Mouse (Mus musculus) kidney, embryonic 14.5 days (tissue): ENCODE data around the gene Sema7a. TPM values are rescaled to one million over a fixed set of nuclear protein-coding genes. Genes with fewer than 3 reads are reported as not detected.

Source experiments
- ATAC-seq: fragments of 200-750 bp; cut with Nextera tagmentation; 2 replicates; pipeline ENCODE4 v1.8.0; 2017; ENCODE audit warnings: moderate number of reproducible peaks, mild to moderate bottlenecking, moderate TSS enrichment, moderate library complexity; ENCODE audit not compliant: low FRiP score, low TSS enrichment
- H3K27ac ChIP-seq: fragments of 300-500 bp; sonication (generic); 2 replicates; pipeline ENCODE4 v1.5.1; 2014; ENCODE audit warnings: low read depth, mild to moderate bottlenecking, low read length, moderate library complexity, mixed read lengths
- H3K27me3 ChIP-seq: fragments of 300-500 bp; sonication (generic); 2 replicates; pipeline ENCODE4 v1.6.1; 2014; ENCODE audit warnings: mild to moderate bottlenecking, low read length; ENCODE audit not compliant: control insufficient read depth, insufficient read depth
- H3K36me3 ChIP-seq: fragments of 300-500 bp; sonication (generic); 2 replicates; pipeline ENCODE4 v1.6.1; 2014; ENCODE audit warnings: low read length, mixed read lengths; ENCODE audit not compliant: control insufficient read depth, insufficient read depth
- H3K4me1 ChIP-seq: fragments of 300-500 bp; sonication (generic); 2 replicates; pipeline ENCODE4 v1.6.1; 2014; ENCODE audit warnings: low read length, mixed read lengths; ENCODE audit not compliant: control insufficient read depth, insufficient read depth
- H3K4me2 ChIP-seq: fragments of 300-500 bp; sonication (generic); replicated peaks from 2 replicates; pipeline ENCODE4 v1.6.1; 2014; ENCODE audit warnings: low read depth, mild to moderate bottlenecking, low read length
- H3K4me3 ChIP-seq: fragments of 300-500 bp; sonication (generic); 2 replicates; pipeline ENCODE4 v1.5.1; 2014; ENCODE audit warnings: mild to moderate bottlenecking, low read length
- H3K9ac ChIP-seq: fragments of 300-500 bp; sonication (generic); 2 replicates; pipeline ENCODE4 v1.6.1; 2014; ENCODE audit warnings: low read depth, mild to moderate bottlenecking, low read length, moderate library complexity
- H3K9me3 ChIP-seq: fragments of 300-500 bp; sonication (generic); 2 replicates; pipeline ENCODE4 v1.6.1; 2016; ENCODE audit warnings: low read length; ENCODE audit not compliant: control insufficient read depth
- WGBS: fragments of 180-500 bp; shearing (Covaris S2); extraction: QIAGEN DNeasy Blood & Tissue Kit; methylation state at CpG from one replicate; pipeline ENCODE4 v1.1.7; 2014; 5-methylcytosine and 5-hydroxymethylcytosine counted together
- polyA plus RNA-seq: library from polyadenylated mRNA; unstranded; fragments of >200 nt; fragmentation: Nextera tagmentation; extraction: Ambion mirVana; gene quantifications from 2 replicates; pipeline ENCODE4 v1.2.1, GENCODE M21; 2014

Sema7a gene
- polyA plus RNA-seq, 1 experiment from 2014 or later = 0.93 TPM

- ATAC-seq = no peak
- Histone ChIP-seq H3K27me3 (no peaks in the 10 kb centered on the region), H3K4me2 (no peak overlapping the region), H3K9ac (no peak overlapping the region), H3K4me3 (no peak overlapping the region), H3K9me3 (no peaks in the 10 kb centered on the region), H3K27ac (no peak overlapping the region), H3K36me3 (no peaks in the 10 kb centered on the region), H3K4me1 (no peaks in the 10 kb centered on the region)
- 90% methylated on average over 12 of the region's 12 CpGs for WGBS
These were observed 15.2 kb downstream of the Sema7a start for GRCm38 (mm10) chr9:57954962-57955744.

- no peaks in the 10 kb centered on the region for H3K4me1 ChIP-seq
- H3K4me3 ChIP-seq = no peak overlapping the region
- H3K4me2 ChIP-seq = no peak overlapping the region
- no peaks in the 10 kb centered on the region for H3K9me3 ChIP-seq
- H3K27me3 ChIP-seq = no peaks in the 10 kb centered on the region
- ATAC-seq = no peak
- 80% methylated on average over 6 of the region's 6 CpGs for WGBS
- H3K27ac ChIP-seq = no peak overlapping the region
- no peak overlapping the region for H3K9ac ChIP-seq
- H3K36me3 ChIP-seq = no peaks in the 10 kb centered on the region
These were observed 15.9 kb downstream of the Sema7a start for GRCm38 (mm10) chr9:57955764-57956163.

GRCm38 (mm10) chr9:57956196-57956837 is 16.4 kb downstream of the Sema7a start:
- H3K27ac ChIP-seq = no peak overlapping the region
- no peak overlapping the region for H3K4me2 ChIP-seq
- no peaks in the 10 kb centered on the region for H3K27me3 ChIP-seq
- no peak overlapping the region for H3K4me3 ChIP-seq
- no peaks in the 10 kb centered on the region for H3K9me3 ChIP-seq
- WGBS = 84% methylated on average over 9 of the region's 9 CpGs
- no peaks in the 10 kb centered on the region for H3K36me3 ChIP-seq
- H3K4me1 ChIP-seq = no peaks in the 10 kb centered on the region
- no peak for ATAC-seq
- no peak overlapping the region for H3K9ac ChIP-seq

- ATAC-seq = no peak
- H3K27ac ChIP-seq = no peak overlapping the region
- no peaks in the 10 kb centered on the region for H3K27me3 ChIP-seq
- no peaks in the 10 kb centered on the region for H3K36me3 ChIP-seq
- H3K4me1 ChIP-seq = peaks cover under 1% of the 10 kb centered on the region; the same call in 1 of the 2 replicates
- no peak overlapping the region for H3K4me3 ChIP-seq
- H3K9ac ChIP-seq = no peak overlapping the region
- 47% methylated on average over 5 of the region's 5 CpGs for WGBS
- H3K9me3 ChIP-seq = no peaks in the 10 kb centered on the region
- no peak overlapping the region for H3K4me2 ChIP-seq
These were observed 16.9 kb downstream of the Sema7a start for GRCm38 (mm10) chr9:57956838-57957236.

- H3K36me3 ChIP-seq = no peaks in the 10 kb centered on the region
- H3K4me1 ChIP-seq = peaks cover 9% of the 10 kb centered on the region; the same call in 1 of the 2 replicates
- no peaks in the 10 kb centered on the region for H3K9me3 ChIP-seq
- no peak overlapping the region for H3K9ac ChIP-seq
- no peak for ATAC-seq
- H3K27me3 ChIP-seq = no peaks in the 10 kb centered on the region
- 81% methylated on average over 1 of the region's 1 CpGs for WGBS
- no peak overlapping the region for H3K27ac ChIP-seq
- H3K4me3 ChIP-seq = no peak overlapping the region
- no peak overlapping the region for H3K4me2 ChIP-seq
These were observed 18.7 kb downstream of the Sema7a start for GRCm38 (mm10) chr9:57958615-57959014.

- no peak overlapping the region for H3K4me3 ChIP-seq
- H3K27ac ChIP-seq = no peak overlapping the region
- H3K27me3 ChIP-seq = no peaks in the 10 kb centered on the region
- no peak for ATAC-seq
- H3K9ac ChIP-seq = no peak overlapping the region
- H3K4me2 ChIP-seq = no peak overlapping the region
- H3K9me3 ChIP-seq = no peaks in the 10 kb centered on the region
- H3K4me1 ChIP-seq = peaks cover 9% of the 10 kb centered on the region; the same call in 1 of the 2 replicates
- H3K36me3 ChIP-seq = no peaks in the 10 kb centered on the region
- 64% methylated on average over 10 of the region's 10 CpGs for WGBS
These were observed 19.5 kb downstream of the Sema7a start for GRCm38 (mm10) chr9:57959399-57959798.

GRCm38 (mm10) chr9:57959886-57960866 is 20.3 kb downstream of the Sema7a start:
- no peak for ATAC-seq
- H3K36me3 ChIP-seq = no peaks in the 10 kb centered on the region
- WGBS = 78% methylated on average over 17 of the region's 17 CpGs
- no peaks in the 10 kb centered on the region for H3K27me3 ChIP-seq
- H3K27ac ChIP-seq = no peak overlapping the region
- H3K4me3 ChIP-seq = no peak overlapping the region
- H3K9ac ChIP-seq = no peak overlapping the region
- peaks cover 9% of the 10 kb centered on the region; the same call in 1 of the 2 replicates for H3K4me1 ChIP-seq
- no peak overlapping the region for H3K4me2 ChIP-seq
- no peaks in the 10 kb centered on the region for H3K9me3 ChIP-seq

- Histone ChIP-seq H3K27me3 (no peaks in the 10 kb centered on the region), H3K4me2 (no peak overlapping the region), H3K27ac (no peak overlapping the region), H3K36me3 (no peaks in the 10 kb centered on the region), H3K4me3 (no peak overlapping the region), H3K9ac (no peak overlapping the region), H3K9me3 (no peaks in the 10 kb centered on the region), H3K4me1 (peaks cover 9% of the 10 kb centered on the region; the same call in 1 of the 2 replicates)
- ATAC-seq = no peak; the same call in 1 of the 2 replicates
- WGBS = 87% methylated on average over 15 of the region's 15 CpGs
These were observed 21.3 kb downstream of the Sema7a start for GRCm38 (mm10) chr9:57961226-57961625.
